Mouse (Mus musculus): Measurements from ENCODE around the gene Calcrl. TPM values are rescaled to one million over a fixed set of nuclear protein-coding genes. Genes with fewer than 3 reads are reported as not detected.

Gene Calcrl
- total RNA-seq, 2 experiments from 2014 or later: 5.6 to 5.9 TPM

GRCm38 (mm10) chr2:84292351-84293000 lies 132.7 kb downstream of the Calcrl start:
- H3K4me3 ChIP-seq: no peak overlapping the region
- TF ChIP-seq CTCF (IDR thresholded peaks at IDR 0.05): peak; percentile 29
- DNase-seq (ENCODE audit: extremely low spot score in 1 of 2, low spot score in 2 of 2): no peak
- no peak overlapping the region for H3K27ac ChIP-seq
- intact Hi-C loops (cut with DNase I): loop anchor here (10.0 kb wide), 1 partner anchor 132 kb away; the partner anchor contains the start of gene Calcrl

DNA sequence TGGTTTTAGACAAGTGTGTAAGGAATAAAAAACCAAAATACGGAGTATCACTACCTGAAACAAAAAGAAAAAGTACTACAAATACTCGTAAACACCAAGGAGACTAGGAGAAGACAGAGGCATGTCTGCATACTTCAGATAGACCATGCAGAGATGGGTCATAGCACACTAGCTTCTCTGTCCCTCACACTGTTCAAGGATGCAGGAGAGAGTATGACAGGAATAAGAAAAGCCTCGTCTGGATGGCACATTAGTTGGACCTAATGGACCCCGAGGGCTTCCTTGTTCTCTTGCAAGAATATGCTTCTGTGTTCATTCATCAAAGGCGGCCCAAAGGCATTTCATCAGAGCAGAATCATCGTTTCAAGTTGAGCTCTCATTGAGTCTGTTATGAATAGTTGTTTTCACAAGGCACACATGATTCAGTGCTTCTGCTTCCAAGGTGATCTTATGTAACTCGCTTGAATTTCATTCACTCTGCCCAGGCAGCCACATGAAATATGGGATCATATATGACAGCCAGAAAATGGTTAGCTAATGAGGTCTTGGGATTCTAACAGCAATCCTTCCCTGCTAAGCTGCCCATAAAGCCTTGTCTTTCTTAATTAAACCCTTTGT lies 136.2 kb downstream of the Calcrl start:
- Histone ChIP-seq H3K4me3 (no peak overlapping the region), H3K27ac (no peak overlapping the region)
- TF ChIP-seq CTCF (IDR thresholded peaks at IDR 0.05): no peak
- DNase-seq (ENCODE audit: extremely low spot score in 1 of 2, low spot score in 2 of 2): no peak
- intact Hi-C loops (cut with DNase I): no loop called here

Other genes with a start within 250 kb of the Calcrl start
- 1 to 10 TPM; 3.8 to 4.4 TPM for gene Tfpi, start 51.4 kb upstream of the Calcrl start, total RNA-seq (2021)
- 10 to 100 TPM; 65.1 to 70.2 TPM for gene Ctnnd1, start 225.4 kb upstream of the Calcrl start, total RNA-seq (2021)
- not detected for gene Btbd18, start 233.7 kb upstream of the Calcrl start, total RNA-seq (2021)
- 10 to 100 TPM; 27.4 to 33.3 TPM for gene Selenoh, start 245.4 kb upstream of the Calcrl start, total RNA-seq (2021)